Mouse (Mus musculus): ENCODE data around the gene Stk11ip. TPM values are rescaled to one million over a fixed set of nuclear protein-coding genes. Genes with fewer than 3 reads are reported as not detected.

The Stk11ip gene
- polyA plus RNA-seq, 1 experiment from 2014 or later, result 14.3 TPM

DNA sequence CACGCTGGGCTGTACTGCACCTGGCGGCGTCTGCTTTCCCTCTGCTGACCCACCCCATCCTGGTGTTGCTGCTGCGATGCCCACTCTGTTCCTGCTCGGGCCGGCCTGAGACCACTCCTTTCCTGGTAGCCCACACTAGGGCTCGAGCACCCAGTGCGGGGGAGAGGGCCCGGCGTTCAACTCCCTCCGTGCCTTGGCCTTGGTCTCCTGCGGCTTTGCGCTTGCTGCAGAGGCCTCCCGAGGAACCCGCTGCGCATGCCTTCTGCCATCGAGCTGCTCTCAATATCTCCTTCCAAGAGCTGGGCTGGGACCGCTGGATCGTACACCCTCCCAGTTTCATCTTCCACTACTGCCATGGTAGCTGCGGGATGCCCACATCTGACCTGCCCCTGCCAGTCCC, 11.7 kb upstream of the Stk11ip start:
- peaks cover 43% of the 10 kb centered on the region for H3K4me1 ChIP-seq (ENCODE audit: control insufficient read depth, insufficient read depth, low read length)
- peak overlapping the region; percentile 29; the same call in 1 of the 2 replicates for H3K9ac ChIP-seq (ENCODE audit: low read length)
- H3K9me3 ChIP-seq (replicated peaks; ENCODE audit: control insufficient read depth, low read length), result no peaks in the 10 kb centered on the region
- H3K27me3 ChIP-seq (ENCODE audit: control insufficient read depth, insufficient read depth, low read length), result no peaks in the 10 kb centered on the region
- H3K27ac ChIP-seq (ENCODE audit: low read length), result peak overlapping the region; percentile 95
- H3K4me2 ChIP-seq (ENCODE audit: low read depth, low read length), result no peak overlapping the region; the same call in 1 of the 2 replicates
- no peak overlapping the region for H3K4me3 ChIP-seq (ENCODE audit: low read length)
- H3K36me3 ChIP-seq (ENCODE audit: control insufficient read depth, insufficient read depth), result no peaks in the 10 kb centered on the region
- 53% methylated on average over 20 of the region's 20 CpGs for WGBS
- no peak for ATAC-seq (replicated peaks; ENCODE audit: extremely low read depth, insufficient read depth, low FRiP score)

GRCm38 (mm10) chr1:75510154-75510553, 11.2 kb upstream of the Stk11ip start:
- Histone ChIP-seq H3K4me2 (ENCODE audit: low read depth, low read length) (0 out of 2 replicates have a peak overlapping the region, but pooled peaks have one; percentile 17), H3K4me1 (ENCODE audit: control insufficient read depth, insufficient read depth, low read length) (peaks cover 43% of the 10 kb centered on the region), H3K9me3 (replicated peaks; ENCODE audit: control insufficient read depth, low read length) (no peaks in the 10 kb centered on the region), H3K27me3 (ENCODE audit: control insufficient read depth, insufficient read depth, low read length) (no peaks in the 10 kb centered on the region), H3K4me3 (ENCODE audit: low read length) (no peak overlapping the region), H3K27ac (ENCODE audit: low read length) (peak overlapping the region; percentile 95), H3K36me3 (ENCODE audit: control insufficient read depth, insufficient read depth) (no peaks in the 10 kb centered on the region), H3K9ac (ENCODE audit: low read length) (no peak overlapping the region)
- ATAC-seq (replicated peaks; ENCODE audit: extremely low read depth, insufficient read depth, low FRiP score), result no peak
- 37% methylated on average over 5 of the region's 5 CpGs for WGBS

DNA sequence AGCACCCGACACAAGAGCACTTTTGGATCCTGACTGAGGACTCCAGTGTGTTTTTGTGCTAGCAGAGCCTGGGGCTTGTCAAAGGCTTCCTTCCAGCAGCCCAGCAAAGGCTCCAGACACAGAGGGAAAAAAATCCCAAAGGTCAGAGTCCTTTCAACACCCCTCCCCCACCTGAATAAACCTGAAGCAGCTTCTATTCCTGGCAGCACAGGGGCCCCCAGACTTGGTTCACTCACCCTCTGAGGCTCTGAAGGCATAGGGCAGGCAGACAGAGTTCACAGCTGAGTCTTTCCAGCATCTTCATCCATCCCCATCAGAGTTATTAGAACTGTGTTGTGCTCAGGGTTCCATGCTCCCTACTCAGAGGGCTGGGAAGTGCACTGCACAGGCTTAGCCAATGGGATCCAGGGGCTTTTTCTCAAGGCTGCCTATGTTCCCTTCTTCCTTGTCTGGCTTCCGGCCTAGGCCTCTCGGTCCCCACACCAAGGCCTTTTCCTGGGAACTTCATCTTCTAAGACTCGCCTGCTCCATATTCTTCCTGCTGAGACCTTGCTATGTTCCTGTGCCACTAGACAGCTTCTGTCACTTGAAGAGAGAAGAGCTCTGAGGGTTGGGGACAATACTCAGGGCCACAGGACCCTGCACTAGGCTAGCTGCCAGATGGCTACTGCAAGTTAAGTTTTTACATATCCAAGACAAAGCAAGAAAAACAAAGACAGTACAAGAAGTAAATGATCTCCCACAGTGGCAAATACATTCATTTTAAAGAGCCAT, 9.7 kb upstream of the Stk11ip start:
- Histone ChIP-seq H3K4me3 (ENCODE audit: low read length) (no peak overlapping the region), H3K4me2 (ENCODE audit: low read depth, low read length) (no peak overlapping the region), H3K4me1 (ENCODE audit: control insufficient read depth, insufficient read depth, low read length) (peaks cover 47% of the 10 kb centered on the region), H3K36me3 (ENCODE audit: control insufficient read depth, insufficient read depth) (no peaks in the 10 kb centered on the region), H3K9me3 (replicated peaks; ENCODE audit: control insufficient read depth, low read length) (no peaks in the 10 kb centered on the region), H3K9ac (ENCODE audit: low read length) (peak overlapping the region; percentile 54), H3K27me3 (ENCODE audit: control insufficient read depth, insufficient read depth, low read length) (no peaks in the 10 kb centered on the region), H3K27ac (ENCODE audit: low read length) (peak overlapping the region; percentile 95)
- ATAC-seq (replicated peaks; ENCODE audit: extremely low read depth, insufficient read depth, low FRiP score), result peak; percentile 45
- 23% methylated on average over 4 of the region's 4 CpGs for WGBS

DNA sequence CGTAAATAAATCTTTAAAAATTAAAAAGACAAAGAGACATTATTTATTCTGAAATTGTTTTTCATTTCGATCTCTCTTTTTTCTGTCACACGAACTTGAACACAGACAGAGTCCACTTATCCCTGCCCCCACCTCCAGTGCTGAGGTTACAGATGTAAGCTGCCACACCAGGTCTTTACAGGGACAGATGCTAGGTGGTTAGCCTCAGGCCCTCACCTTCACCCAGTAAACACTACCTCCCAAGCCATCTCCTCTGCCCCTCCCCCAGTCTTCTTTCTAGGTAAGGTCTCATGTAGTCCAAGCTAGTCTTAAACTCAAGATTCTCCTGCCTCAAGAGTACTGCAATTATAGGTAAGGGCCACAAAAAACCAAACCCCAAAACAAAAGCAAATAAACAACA, 8.8 kb upstream of the Stk11ip start:
- no peak overlapping the region for H3K4me2 ChIP-seq (ENCODE audit: low read depth, low read length)
- peak overlapping the region; percentile 95 for H3K27ac ChIP-seq (ENCODE audit: low read length)
- H3K9ac ChIP-seq (ENCODE audit: low read length), result no peak overlapping the region
- H3K27me3 ChIP-seq (ENCODE audit: control insufficient read depth, insufficient read depth, low read length), result no peaks in the 10 kb centered on the region
- H3K36me3 ChIP-seq (ENCODE audit: control insufficient read depth, insufficient read depth), result no peaks in the 10 kb centered on the region
- no peak overlapping the region for H3K4me3 ChIP-seq (ENCODE audit: low read length)
- H3K4me1 ChIP-seq (ENCODE audit: control insufficient read depth, insufficient read depth, low read length), result peaks cover 45% of the 10 kb centered on the region
- no peak for ATAC-seq (replicated peaks; ENCODE audit: extremely low read depth, insufficient read depth, low FRiP score)
- 94% methylated on average over 3 of the region's 3 CpGs for WGBS
- H3K9me3 ChIP-seq (replicated peaks; ENCODE audit: control insufficient read depth, low read length), result no peaks in the 10 kb centered on the region

DNA sequence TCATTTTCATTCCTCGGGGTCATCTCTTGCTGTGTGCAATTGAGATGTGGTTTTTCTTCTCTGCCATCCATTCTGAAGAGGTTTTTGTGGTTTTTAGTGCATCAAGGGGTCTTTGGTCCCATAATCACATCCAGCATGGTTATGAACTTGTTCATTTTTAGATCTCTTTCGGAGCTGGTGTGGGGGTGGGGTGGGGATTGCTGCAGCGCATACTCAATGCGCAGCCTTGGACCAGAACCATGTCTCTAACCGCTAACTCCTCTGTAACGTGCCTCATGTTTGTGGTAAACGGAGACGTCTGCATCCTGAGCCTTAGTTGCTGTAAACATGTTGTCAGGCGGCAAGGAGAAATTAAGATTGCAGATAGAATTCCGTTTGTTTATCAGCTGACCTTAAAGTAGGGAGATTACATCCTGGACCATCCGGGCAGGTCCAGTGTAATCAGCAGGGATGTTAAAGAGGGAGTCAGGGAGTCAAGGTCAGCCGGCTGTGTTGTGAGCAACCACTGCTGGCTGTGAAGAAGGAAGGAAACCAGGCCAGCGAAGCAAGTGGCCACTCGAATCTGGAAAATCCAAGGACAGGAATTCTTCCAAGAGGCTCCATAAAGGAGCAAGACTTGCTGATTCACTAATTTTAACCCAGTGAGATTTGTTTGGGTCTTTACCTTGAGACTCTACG, 4.5 kb upstream of the Stk11ip start:
- Histone ChIP-seq H3K36me3 (ENCODE audit: control insufficient read depth, insufficient read depth) (no peaks in the 10 kb centered on the region), H3K9ac (ENCODE audit: low read length) (peak overlapping the region; percentile 20; the same call in 1 of the 2 replicates), H3K27me3 (ENCODE audit: control insufficient read depth, insufficient read depth, low read length) (no peaks in the 10 kb centered on the region), H3K4me1 (ENCODE audit: control insufficient read depth, insufficient read depth, low read length) (peaks cover 34% of the 10 kb centered on the region), H3K9me3 (replicated peaks; ENCODE audit: control insufficient read depth, low read length) (no peaks in the 10 kb centered on the region), H3K4me2 (ENCODE audit: low read depth, low read length) (no peak overlapping the region), H3K27ac (ENCODE audit: low read length) (peak overlapping the region; percentile 33), H3K4me3 (ENCODE audit: low read length) (no peak overlapping the region)
- 44% methylated on average over 15 of the region's 15 CpGs for WGBS
- ATAC-seq (replicated peaks; ENCODE audit: extremely low read depth, insufficient read depth, low FRiP score), result no peak

- no peak for ATAC-seq (replicated peaks; ENCODE audit: extremely low read depth, insufficient read depth, low FRiP score)
- Histone ChIP-seq H3K4me2 (ENCODE audit: low read depth, low read length) (no peak overlapping the region), H3K9ac (ENCODE audit: low read length) (no peak overlapping the region), H3K9me3 (replicated peaks; ENCODE audit: control insufficient read depth, low read length) (no peaks in the 10 kb centered on the region), H3K27ac (ENCODE audit: low read length) (no peak overlapping the region), H3K27me3 (ENCODE audit: control insufficient read depth, insufficient read depth, low read length) (no peaks in the 10 kb centered on the region), H3K36me3 (ENCODE audit: control insufficient read depth, insufficient read depth) (no peaks in the 10 kb centered on the region), H3K4me3 (ENCODE audit: low read length) (no peak overlapping the region), H3K4me1 (ENCODE audit: control insufficient read depth, insufficient read depth, low read length) (peaks cover 31% of the 10 kb centered on the region)
- WGBS, result 58% methylated on average over 4 of the region's 4 CpGs
These were observed 3.3 kb upstream of the Stk11ip start for GRCm38 (mm10) chr1:75517984-75518383.

DNA sequence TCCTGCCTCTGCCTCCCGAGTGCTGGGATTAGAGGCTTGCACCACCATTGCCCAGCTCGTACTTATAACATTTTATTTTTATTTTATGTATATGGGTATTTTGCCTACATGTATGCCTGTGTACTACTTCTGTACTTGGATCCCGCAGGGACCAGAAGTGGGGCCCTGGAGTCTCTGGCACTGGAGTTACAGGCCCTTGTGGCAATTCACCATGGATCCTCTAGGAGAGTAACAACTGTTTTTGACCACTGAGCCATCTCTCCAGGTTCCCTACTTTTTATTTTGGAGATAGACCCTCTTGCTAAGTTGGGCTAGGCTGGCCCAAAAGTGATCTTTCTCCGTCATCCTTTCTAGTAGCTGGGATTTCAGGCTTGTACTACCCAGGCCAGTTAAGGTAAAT, 2.9 kb upstream of the Stk11ip start:
- Histone ChIP-seq H3K36me3 (ENCODE audit: control insufficient read depth, insufficient read depth) (no peaks in the 10 kb centered on the region), H3K4me2 (ENCODE audit: low read depth, low read length) (no peak overlapping the region), H3K9me3 (replicated peaks; ENCODE audit: control insufficient read depth, low read length) (no peaks in the 10 kb centered on the region), H3K9ac (ENCODE audit: low read length) (no peak overlapping the region), H3K4me3 (ENCODE audit: low read length) (no peak overlapping the region), H3K4me1 (ENCODE audit: control insufficient read depth, insufficient read depth, low read length) (peaks cover 31% of the 10 kb centered on the region), H3K27me3 (ENCODE audit: control insufficient read depth, insufficient read depth, low read length) (no peaks in the 10 kb centered on the region), H3K27ac (ENCODE audit: low read length) (no peak overlapping the region; the same call in 1 of the 2 replicates)
- no peak for ATAC-seq (replicated peaks; ENCODE audit: extremely low read depth, insufficient read depth, low FRiP score)
- 90% methylated on average over 4 of the region's 4 CpGs for WGBS

- Histone ChIP-seq H3K9me3 (replicated peaks; ENCODE audit: control insufficient read depth, low read length) (no peaks in the 10 kb centered on the region), H3K4me2 (ENCODE audit: low read depth, low read length) (no peak overlapping the region), H3K27ac (ENCODE audit: low read length) (peak overlapping the region; percentile 97), H3K27me3 (ENCODE audit: control insufficient read depth, insufficient read depth, low read length) (no peaks in the 10 kb centered on the region), H3K4me1 (ENCODE audit: control insufficient read depth, insufficient read depth, low read length) (peaks cover 31% of the 10 kb centered on the region), H3K9ac (ENCODE audit: low read length) (peak overlapping the region; percentile 6), H3K36me3 (ENCODE audit: control insufficient read depth, insufficient read depth) (no peaks in the 10 kb centered on the region), H3K4me3 (ENCODE audit: low read length) (no peak overlapping the region)
- ATAC-seq (replicated peaks; ENCODE audit: extremely low read depth, insufficient read depth, low FRiP score), result no peak
- WGBS, result 39% methylated on average over 5 of the region's 5 CpGs
These were observed 1.8 kb upstream of the Stk11ip start for GRCm38 (mm10) chr1:75519576-75519975.

- no peak overlapping the region for H3K9ac ChIP-seq (ENCODE audit: low read length)
- no peak overlapping the region for H3K27ac ChIP-seq (ENCODE audit: low read length)
- ATAC-seq (replicated peaks; ENCODE audit: extremely low read depth, insufficient read depth, low FRiP score), result no peak
- peaks cover 9% of the 10 kb centered on the region; the same call in 1 of the 2 replicates for H3K36me3 ChIP-seq (ENCODE audit: control insufficient read depth, insufficient read depth)
- WGBS, result 80% methylated on average over 7 of the region's 7 CpGs
- H3K4me2 ChIP-seq (ENCODE audit: low read depth, low read length), result no peak overlapping the region
- H3K4me1 ChIP-seq (ENCODE audit: control insufficient read depth, insufficient read depth, low read length), result peaks cover 8% of the 10 kb centered on the region
- no peaks in the 10 kb centered on the region for H3K27me3 ChIP-seq (ENCODE audit: control insufficient read depth, insufficient read depth, low read length)
- H3K4me3 ChIP-seq (ENCODE audit: low read length), result no peak overlapping the region
- H3K9me3 ChIP-seq (replicated peaks; ENCODE audit: control insufficient read depth, low read length), result no peaks in the 10 kb centered on the region
These were observed 3.4 kb downstream of the Stk11ip start for GRCm38 (mm10) chr1:75524679-75525078.

Data from heart, embryonic 16.5 days (tissue).